Mouse (Mus musculus): ENCODE data around the gene Mxi1. TPM values are rescaled to one million over a fixed set of nuclear protein-coding genes. Genes with fewer than 3 reads are reported as not detected.

Gene Mxi1
- total and polyA plus RNA-seq, 3 experiments = 29.0 to 60.9 TPM; not detected in 1

- TF ChIP-seq TBP (IDR thresholded peaks at IDR 0.05; ENCODE audit: low read depth, low read length) (peak; percentile 86), RCOR1 (IDR thresholded peaks at IDR 0.05; ENCODE audit: low read depth, low read length) (peak; percentile 85), MYB (IDR thresholded peaks at IDR 0.05; ENCODE audit: low read depth, low read length) (peak; percentile 63; the same call in 1 of the 2 replicates), ZC3H11A (IDR thresholded peaks at IDR 0.05; ENCODE audit: low read depth, low read length) (no peak), ZNF384 (IDR thresholded peaks at IDR 0.05; ENCODE audit: low read depth, low read length) (no peak), POLR2AphosphoS2 (IDR thresholded peaks at IDR 0.05; ENCODE audit: low read length) (0 out of 2 replicates have a peak, but pooled peaks have one; percentile 30), ZMIZ1 (IDR thresholded peaks at IDR 0.05; ENCODE audit: low read depth, low read length) (peak; percentile 88), ZKSCAN1 (IDR thresholded peaks at IDR 0.05; ENCODE audit: low read depth, low read length) (no peak), POLR2AphosphoS5 (IDR thresholded peaks at IDR 0.05; ENCODE audit: borderline replicate concordance, low read depth, low read length) (peak; percentile 88; the same call in 1 of the 2 replicates), SIN3A (IDR thresholded peaks at IDR 0.05; ENCODE audit: low read length) (peak; percentile 95), NRF1 (IDR thresholded peaks at IDR 0.05; ENCODE audit: insufficient read depth, low read depth, low read length, poor library complexity, severe bottlenecking) (no peak), USF1 (IDR thresholded peaks at IDR 0.05; ENCODE audit: low read depth, low read length) (peak; percentile 61), MXI1 (IDR thresholded peaks at IDR 0.05; ENCODE audit: low read depth, low read length) (peak; percentile 98), USF2 (IDR thresholded peaks at IDR 0.05; ENCODE audit: borderline replicate concordance in 1 of 2, insufficient read depth in 1 of 2, low read depth in 1 of 2, low read length in 2 of 2) (no peak), GABPA (IDR thresholded peaks at IDR 0.05; ENCODE audit: low read depth, low read length) (no peak), MAFK (IDR thresholded peaks at IDR 0.05; ENCODE audit: borderline replicate concordance, low read depth, low read length) (no peak), KAT2A (conservative IDR thresholded peaks at IDR 0.05; ENCODE audit: low read depth, low read length) (no peak), JUND (IDR thresholded peaks at IDR 0.05; ENCODE audit: low read depth, low read length) (no peak), MYC (IDR thresholded peaks at IDR 0.05; ENCODE audit: low read depth, low read length) (peak; percentile 100), EP300 (IDR thresholded peaks at IDR 0.05; ENCODE audit: low read depth in 1 of 2, low read length in 2 of 2) (peak; percentile 69 to 92)
Observed at GRCm38 (mm10) chr19:53414650-53415049, 104.3 kb downstream of the Mxi1 start (continued).

GRCm38 (mm10) chr19:53415198-53415597, 104.9 kb downstream of the Mxi1 start:
- no peaks in the 10 kb centered on the region for H3K79me2 ChIP-seq (ENCODE audit: control insufficient read depth, insufficient read depth, low read length, poor library complexity)
- H3K4me1 ChIP-seq (ENCODE audit: control insufficient read depth in 1 of 2, insufficient read depth in 2 of 2, low read length in 2 of 2) = peaks cover 4 to 30% of the 10 kb centered on the region in 2 experiments
- H3K27ac ChIP-seq (ENCODE audit: control insufficient read depth, low read depth, low read length) = peak overlapping the region; percentile 90
- H3K9ac ChIP-seq (ENCODE audit: control insufficient read depth, low read depth, low read length, poor library complexity, severe bottlenecking) = peak overlapping the region; percentile 49
- H3K4me3 ChIP-seq (ENCODE audit: control insufficient read depth in 1 of 2, insufficient read depth in 1 of 2, low read depth in 2 of 2, low read length in 2 of 2) = peak overlapping the region; percentile 24 to 39
- H3K36me3 ChIP-seq (ENCODE audit: control insufficient read depth in 1 of 2, insufficient read depth in 2 of 2, low read length in 2 of 2) = peaks cover 0 to 22% of the 10 kb centered on the region in 2 experiments; a peak in 2 of 4 replicates
- H3K27me3 ChIP-seq (ENCODE audit: control insufficient read depth in 1 of 2, insufficient read depth in 2 of 2, low read length in 2 of 2) = no peaks in the 10 kb centered on the region
- no peaks in the 10 kb centered on the region for H3K9me3 ChIP-seq (replicated peaks; ENCODE audit: insufficient read depth, low read length)
- DNase-seq (ENCODE audit: low read depth, low spot score) = no peak
- TF ChIP-seq UBTF (IDR thresholded peaks at IDR 0.05; ENCODE audit: borderline replicate concordance, insufficient read depth, low read depth, low read length) = no peak
- TF ChIP-seq NRF1 (IDR thresholded peaks at IDR 0.05; ENCODE audit: insufficient read depth, low read depth, low read length, poor library complexity, severe bottlenecking) = no peak
- TF ChIP-seq TCF12 (IDR thresholded peaks at IDR 0.05; ENCODE audit: low read depth, low read length) = no peak
- TF ChIP-seq USF1 (IDR thresholded peaks at IDR 0.05; ENCODE audit: low read depth, low read length) = no peak
- no peak for TF ChIP-seq BHLHE40 (IDR thresholded peaks at IDR 0.05; ENCODE audit: borderline replicate concordance, low read depth, low read length)
- TF ChIP-seq GABPA (IDR thresholded peaks at IDR 0.05; ENCODE audit: low read depth, low read length) = no peak
- TF ChIP-seq MYB (IDR thresholded peaks at IDR 0.05; ENCODE audit: low read depth, low read length) = no peak
- no peak for TF ChIP-seq SIN3A (IDR thresholded peaks at IDR 0.05; ENCODE audit: low read length)
- no peak for TF ChIP-seq ZMIZ1 (IDR thresholded peaks at IDR 0.05; ENCODE audit: low read depth, low read length)
- TF ChIP-seq MEF2A (IDR thresholded peaks at IDR 0.05; ENCODE audit: extremely low read depth, insufficient replicate concordance, low read depth, low read length, poor library complexity, severe bottlenecking) = no peak
- no peak for TF ChIP-seq ELF1 (IDR thresholded peaks at IDR 0.05; ENCODE audit: low read depth, low read length)
- no peak for TF ChIP-seq SMC3 (IDR thresholded peaks at IDR 0.05; ENCODE audit: low read depth, low read length)
- TF ChIP-seq KAT2A (conservative IDR thresholded peaks at IDR 0.05; ENCODE audit: low read depth, low read length) = no peak
- TF ChIP-seq MYC (IDR thresholded peaks at IDR 0.05; ENCODE audit: low read depth, low read length) = no peak
- TF ChIP-seq MXI1 (IDR thresholded peaks at IDR 0.05; ENCODE audit: low read depth, low read length) = no peak
- no peak for TF ChIP-seq CHD1 (IDR thresholded peaks at IDR 0.05; ENCODE audit: low read depth, low read length)
- TF ChIP-seq POLR2A (IDR thresholded peaks at IDR 0.05; ENCODE audit: control insufficient read depth in 1 of 2, insufficient read depth in 1 of 2, low read depth in 1 of 2, low read length in 2 of 2, poor library complexity in 1 of 2) = no peak
- TF ChIP-seq GATA1 (IDR thresholded peaks at IDR 0.05; ENCODE audit: low read depth, low read length) = no peak
- TF ChIP-seq EP300 (IDR thresholded peaks at IDR 0.05; ENCODE audit: low read depth in 1 of 2, low read length in 2 of 2) = no peak
- TF ChIP-seq CHD2 (IDR thresholded peaks at IDR 0.05; ENCODE audit: low read length) = no peak
